Mouse (Mus musculus): ENCODE data around the gene Qpctl.

DNA sequence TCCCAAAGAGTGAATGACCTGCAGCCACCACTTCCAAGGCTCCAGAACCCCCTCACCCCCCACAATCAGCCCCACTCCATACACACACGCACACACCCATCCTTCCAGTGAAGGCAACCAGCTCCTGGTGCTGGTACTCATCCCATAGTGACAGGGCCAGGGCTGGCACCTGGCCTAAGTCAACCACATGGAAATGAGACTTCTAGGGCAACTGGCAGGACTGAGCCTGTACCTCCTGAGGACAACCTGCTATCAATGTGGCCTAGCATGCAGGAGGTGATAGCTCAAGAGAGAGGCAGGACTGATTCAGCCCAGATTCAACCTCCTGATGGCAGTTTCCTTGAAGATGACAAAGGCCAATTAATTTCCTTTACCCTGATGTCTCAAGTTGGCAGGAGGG, 48.8 kb downstream of the Qpctl start:
- TF ChIP-seq CTCF (IDR thresholded peaks at IDR 0.05; ENCODE audit: low read depth, low read length), result no peak
- TF ChIP-seq POLR2A (IDR thresholded peaks at IDR 0.05; ENCODE audit: extremely low read depth, insufficient read depth, low read length), result no peak
